Mouse (Mus musculus): Measurements from ENCODE around the gene Prss56. TPM values are rescaled to one million over a fixed set of nuclear protein-coding genes. Genes with fewer than 3 reads are reported as not detected.

Prss56 gene
- total RNA-seq, 2 experiments from 2014 or later = not detected

- peak; percentile 56 to 71 for DNase-seq (ENCODE audit: low spot score in 2 of 2)
These were observed 1.6 kb downstream of the Prss56 start for GRCm38 (mm10) chr1:87184751-87185139.

GRCm38 (mm10) chr1:87185526-87185925 is 2.4 kb downstream of the Prss56 start:
- DNase-seq (ENCODE audit: low spot score in 2 of 2) = no peak

DNA sequence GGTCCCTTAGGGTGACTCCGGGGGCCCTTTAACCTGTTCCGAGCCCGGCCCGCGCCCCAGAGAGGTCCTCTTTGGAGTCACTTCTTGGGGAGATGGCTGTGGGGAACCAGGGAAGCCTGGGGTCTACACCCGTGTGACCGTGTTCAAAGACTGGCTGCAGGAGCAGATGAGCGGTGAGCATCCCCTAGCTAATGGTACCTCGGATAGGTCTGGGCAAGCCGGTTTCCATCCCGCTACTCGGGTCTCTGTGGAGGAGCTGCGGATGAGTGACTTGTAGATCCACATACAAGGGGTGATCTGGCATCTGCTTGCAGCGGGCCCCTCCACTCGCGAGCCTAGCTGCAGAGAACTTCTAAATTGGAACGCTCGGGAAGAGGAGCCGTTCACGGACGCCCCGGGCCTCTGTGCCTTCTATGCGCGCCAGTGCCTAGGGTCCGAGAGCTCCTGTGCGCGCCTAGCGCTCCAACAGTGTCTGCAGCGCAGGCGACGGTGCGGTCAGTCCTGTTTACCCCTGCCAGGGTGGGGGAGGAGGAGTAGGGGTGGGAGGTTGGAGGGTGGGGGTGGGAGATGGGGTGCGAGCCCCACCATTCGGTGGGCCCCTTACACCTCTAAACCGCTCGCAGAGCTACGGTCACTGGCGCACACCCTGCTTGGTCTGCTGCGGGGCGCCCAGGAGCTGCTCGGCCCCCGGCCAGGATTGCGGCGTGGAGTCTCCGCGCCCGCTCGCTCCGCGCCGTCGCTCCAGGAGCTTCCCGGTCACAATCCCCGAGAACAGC is 3.3 kb downstream of the Prss56 start:
- DNase-seq (ENCODE audit: low spot score in 2 of 2) = no peak

DNA sequence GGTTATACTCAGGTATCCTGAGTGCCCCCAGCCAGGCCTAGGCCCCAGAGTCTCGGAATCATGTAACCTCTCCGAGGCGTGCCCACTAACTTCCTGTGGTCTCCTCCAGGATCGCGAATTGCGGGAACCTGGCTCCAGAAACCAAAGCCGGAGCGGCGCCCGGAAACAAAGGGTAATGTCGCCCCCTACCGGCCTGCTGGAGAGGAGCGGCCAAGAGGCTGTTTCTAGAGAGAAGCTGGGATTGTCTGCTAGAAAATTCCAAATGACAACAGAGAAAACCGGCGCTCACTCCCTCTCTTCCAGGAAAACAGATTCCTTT is 3.9 kb downstream of the Prss56 start:
- peak; percentile 70 to 77 for DNase-seq (ENCODE audit: low spot score in 2 of 2)

DNA sequence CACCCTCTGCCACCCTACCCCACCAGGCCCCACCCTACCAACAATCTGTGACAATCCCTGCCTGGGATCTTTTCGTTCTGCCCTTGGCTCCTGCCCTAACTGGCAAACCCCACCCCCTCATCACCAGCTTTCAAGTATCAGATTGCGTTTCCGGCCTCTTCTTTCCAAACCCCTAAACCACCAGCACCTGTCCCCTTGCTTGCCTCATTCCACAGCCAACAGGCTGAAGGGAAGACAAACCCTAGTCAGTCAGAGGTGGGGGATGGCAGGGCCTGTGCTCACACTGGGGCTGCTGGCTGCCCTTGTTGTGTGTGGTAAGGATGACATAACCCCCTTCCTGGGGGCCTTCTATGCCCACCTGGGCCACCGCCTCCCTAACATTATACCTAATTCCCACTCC is 7.3 kb downstream of the Prss56 start, which contains the start of gene Chrnd:
Gene Chrnd, plus strand, starts transcription at position 179 of the 400 bp plus-strand sequence.
- no peak for DNase-seq (ENCODE audit: low spot score in 2 of 2)

- no peak for DNase-seq (ENCODE audit: low spot score in 2 of 2)
These were observed 14.2 kb downstream of the Prss56 start for GRCm38 (mm10) chr1:87197296-87197695.

DNA sequence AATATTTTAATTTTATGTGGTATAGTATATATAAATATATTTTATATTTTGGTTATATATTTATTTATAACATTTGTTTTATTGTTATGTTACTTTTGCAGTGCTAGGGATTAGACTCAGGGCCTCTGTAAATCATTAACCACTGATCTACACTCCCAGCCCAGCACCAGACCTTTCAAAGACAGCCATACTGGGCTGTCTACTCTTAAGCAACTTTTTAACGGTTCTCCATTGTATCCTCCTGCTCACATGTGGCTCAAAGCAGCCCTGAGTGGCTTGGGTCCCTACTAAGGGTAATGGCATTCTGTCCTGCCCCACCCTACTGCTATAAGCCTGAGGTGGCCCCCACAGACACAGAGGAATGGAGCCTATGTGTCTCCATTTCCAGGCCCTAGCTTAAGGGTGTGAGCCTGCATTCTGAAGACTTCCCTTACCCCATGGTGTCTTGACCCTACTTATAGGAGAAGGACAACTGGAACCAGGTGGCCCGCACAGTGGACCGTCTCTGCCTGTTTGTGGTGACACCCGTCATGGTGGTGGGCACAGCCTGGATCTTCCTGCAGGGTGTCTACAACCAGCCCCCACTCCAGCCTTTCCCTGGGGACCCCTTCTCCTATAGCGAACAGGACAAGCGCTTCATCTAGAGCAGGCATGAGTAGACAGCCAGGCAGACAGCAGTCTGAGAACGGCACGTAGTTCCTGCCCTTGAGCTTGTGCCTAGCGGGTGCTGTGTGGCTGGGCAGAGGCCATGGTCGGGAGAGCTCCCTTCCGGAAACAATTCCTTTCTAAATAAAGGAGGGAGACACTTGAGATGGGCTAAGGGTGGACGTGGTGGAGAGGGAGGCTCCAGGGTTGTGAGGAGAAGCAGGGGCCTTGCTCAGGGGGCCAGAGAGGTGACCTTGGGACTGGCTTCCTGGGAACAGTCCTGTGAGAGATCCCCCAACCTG is 15.3 kb downstream of the Prss56 start:
- DNase-seq (ENCODE audit: low spot score in 2 of 2) = no peak

DNA sequence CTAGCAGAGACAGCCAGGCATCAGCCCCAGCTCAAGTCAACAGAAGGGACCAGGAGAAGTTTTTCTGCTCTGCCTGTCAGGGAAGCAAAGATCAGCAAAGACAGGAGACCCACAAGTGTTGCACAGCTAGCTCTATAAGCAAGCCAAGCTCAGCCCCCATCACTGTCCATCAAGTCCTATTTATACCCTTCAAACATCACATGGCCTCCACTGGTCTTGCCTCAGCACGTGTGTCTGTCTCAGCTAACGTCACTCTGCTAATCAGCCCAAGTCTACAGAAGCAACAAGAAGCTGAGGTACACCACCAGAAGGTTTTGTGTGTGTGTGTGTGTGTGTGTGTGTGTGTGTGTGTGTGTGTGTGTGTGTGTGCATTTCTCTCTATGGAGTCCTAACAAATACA is 17.7 kb downstream of the Prss56 start:
- DNase-seq (ENCODE audit: low spot score in 2 of 2) = no peak

GRCm38 (mm10) chr1:87201848-87202247 is 18.7 kb downstream of the Prss56 start:
- no peak for DNase-seq (ENCODE audit: low spot score in 2 of 2)

DNA sequence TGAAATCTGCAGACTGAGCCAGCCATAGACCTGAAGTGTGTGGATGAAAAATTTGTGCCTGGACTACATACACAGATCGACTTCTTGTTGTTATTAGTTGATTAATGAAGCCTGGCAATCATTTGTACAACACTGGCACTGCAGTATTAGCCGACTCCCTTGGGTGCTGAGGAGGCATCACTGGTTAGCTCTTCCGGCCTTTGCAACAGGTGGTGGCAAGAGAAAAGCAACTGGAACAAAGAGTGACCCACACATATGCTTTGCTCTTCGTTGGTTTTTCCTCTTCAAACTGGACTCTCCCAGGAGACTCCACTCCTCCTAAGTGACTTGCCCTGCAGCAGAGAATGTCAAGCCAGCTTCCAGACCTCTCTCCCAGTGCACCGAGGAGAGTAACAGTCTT is 20.7 kb downstream of the Prss56 start:
- DNase-seq (ENCODE audit: low spot score in 2 of 2) = no peak

DNA sequence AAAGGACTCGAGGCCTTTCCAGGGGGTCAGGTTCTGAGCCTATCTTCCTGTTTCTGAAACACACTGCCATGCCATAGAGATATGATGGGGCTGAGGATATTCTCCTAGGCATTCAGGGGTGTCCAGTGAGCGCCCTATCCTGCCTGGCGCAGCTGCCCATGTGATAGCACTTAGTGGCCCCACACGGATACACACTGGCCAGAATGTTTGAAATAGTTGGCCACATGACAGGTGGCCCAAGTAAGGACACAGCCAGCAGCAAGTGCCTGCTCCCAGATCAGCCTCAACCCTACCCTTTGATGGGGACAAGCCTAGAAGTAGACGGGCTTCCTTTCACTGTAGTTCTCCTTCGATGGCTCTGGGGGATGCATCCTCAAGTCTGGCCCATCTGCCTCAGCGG is 21.4 kb downstream of the Prss56 start, which contains the start of gene Chrng:
Gene Chrng, plus strand, starts transcription at position 193 of the 400 bp plus-strand sequence.
- no peak for DNase-seq (ENCODE audit: low spot score in 2 of 2)

DNA sequence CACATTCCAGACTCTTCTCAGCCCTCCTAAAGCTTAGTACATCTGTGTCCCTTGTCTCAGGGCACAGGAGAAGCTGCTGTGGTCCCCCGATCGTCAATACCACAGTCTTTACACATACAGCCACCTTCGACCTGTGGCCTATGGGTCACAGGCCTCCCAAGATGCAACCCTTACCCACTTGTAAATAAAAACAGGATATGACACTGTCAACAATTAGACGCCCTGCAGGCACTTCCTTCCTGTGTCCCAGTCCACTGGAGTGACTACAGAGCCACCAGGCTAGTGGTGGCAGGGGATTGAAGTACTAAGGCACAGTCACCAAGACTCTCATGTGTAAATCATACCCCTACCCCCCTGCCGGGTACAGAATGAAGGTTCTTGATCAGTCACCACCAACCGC is 21.9 kb downstream of the Prss56 start:
- DNase-seq (ENCODE audit: low spot score in 2 of 2) = no peak

- DNase-seq (ENCODE audit: low spot score in 2 of 2) = no peak
These were observed 22.4 kb downstream of the Prss56 start for GRCm38 (mm10) chr1:87205502-87205901.

DNA sequence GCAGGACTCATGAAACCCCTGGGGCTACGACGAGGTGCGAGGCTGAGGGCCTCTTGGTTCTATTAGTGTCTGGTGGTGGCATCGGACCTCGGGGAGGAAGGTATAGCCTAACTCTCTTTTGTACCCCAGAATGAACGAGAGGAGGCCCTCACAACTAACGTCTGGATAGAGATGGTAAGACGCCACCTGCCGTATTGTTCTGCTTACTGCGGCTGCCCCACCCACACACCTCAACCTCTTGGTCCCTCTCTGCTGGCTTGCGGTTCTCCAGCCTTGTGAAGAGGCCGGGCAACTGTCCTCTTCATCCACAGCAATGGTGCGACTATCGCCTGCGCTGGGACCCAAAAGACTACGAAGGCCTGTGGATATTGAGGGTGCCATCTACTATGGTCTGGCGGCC is 23.2 kb downstream of the Prss56 start:
- DNase-seq (ENCODE audit: low spot score in 2 of 2) = no peak

GRCm38 (mm10) chr1:87211431-87211830 is 28.3 kb downstream of the Prss56 start:
- no peak for DNase-seq (ENCODE audit: low spot score in 2 of 2)

- peak; percentile 85 to 96 for DNase-seq (ENCODE audit: low spot score in 2 of 2)
These were observed 30.9 kb downstream of the Prss56 start, which contains the start of gene Eif4e2 for GRCm38 (mm10) chr1:87213735-87214704. Gene Eif4e2, plus strand, starts transcription at chr1:87213914.

- no peak for DNase-seq (ENCODE audit: low spot score in 2 of 2)
These were observed 31.6 kb downstream of the Prss56 start for GRCm38 (mm10) chr1:87214748-87215147.

DNA sequence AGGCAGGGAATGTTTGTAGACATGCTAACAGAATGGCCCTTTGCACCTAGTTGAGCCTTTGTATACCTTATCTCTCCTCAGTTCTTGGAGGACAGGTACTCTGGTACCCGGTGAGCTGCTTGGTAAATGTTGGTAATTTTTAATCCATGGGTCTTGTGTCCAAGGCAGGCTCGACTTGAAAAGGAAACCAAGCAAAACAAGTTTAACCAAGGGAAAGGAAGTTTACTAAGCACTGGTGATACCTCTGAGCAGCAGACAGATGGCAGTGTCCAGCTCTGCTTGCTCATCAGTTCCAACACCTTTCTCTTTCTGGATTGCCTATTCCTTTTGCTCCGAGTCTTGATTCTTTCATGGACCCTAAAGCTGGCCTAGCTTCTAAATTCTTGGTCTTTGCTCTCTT is 34.8 kb downstream of the Prss56 start:
- no peak for DNase-seq (ENCODE audit: low spot score in 2 of 2)

DNA sequence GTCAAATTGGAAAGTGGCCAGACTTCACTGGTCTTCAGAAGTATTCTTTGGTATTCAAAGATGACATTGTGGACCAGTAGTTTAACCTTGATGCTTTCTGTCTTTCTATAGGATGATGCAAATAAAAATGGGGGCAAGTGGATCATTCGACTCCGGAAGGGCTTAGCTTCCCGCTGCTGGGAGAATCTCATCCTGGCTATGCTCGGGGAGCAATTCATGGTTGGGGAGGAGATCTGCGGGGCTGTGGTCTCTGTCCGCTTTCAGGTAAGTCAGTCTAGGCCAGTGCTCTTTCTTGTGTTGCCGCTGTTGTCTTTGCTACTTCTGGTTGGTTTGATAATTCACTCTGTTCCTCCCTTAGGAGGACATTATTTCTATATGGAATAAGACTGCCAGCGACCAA is 42.6 kb downstream of the Prss56 start:
- DNase-seq (ENCODE audit: low spot score in 2 of 2) = no peak

DNA sequence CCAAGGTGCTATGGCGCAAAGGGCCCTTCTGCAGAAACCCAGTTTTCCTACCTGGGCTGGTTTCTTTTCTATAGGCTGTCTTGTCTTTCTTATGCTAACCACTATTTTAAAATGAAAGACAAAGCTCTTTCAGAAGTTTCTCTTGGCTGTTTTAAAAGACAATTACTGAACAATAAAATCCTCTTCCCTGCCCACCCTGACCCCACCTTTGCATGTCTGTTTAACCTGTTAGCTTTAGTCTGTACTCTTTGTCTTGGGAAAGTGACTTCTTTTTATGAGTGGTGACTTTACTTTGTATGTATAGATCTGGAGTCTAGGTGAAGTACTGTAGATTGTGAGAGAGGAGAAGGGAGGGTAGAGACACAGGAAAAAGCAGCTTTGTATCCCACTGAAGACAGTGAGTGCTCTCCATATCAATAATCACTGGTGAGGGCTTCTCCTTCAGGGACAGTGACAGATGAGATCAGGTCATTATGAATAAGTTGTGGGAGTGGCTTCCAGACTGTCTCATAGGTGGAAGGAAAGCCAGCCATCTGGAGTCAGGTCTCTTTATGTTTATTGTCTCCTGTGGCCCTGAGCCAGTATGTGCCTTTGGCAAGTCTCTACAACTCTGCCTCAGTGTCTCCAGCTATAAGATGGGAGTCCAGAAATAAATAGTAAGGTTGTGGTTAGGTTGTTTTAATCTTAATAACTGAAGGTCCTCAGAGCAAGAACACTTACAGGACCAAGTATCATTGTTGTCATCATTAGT is 43.5 kb downstream of the Prss56 start:
- no peak for DNase-seq (ENCODE audit: low spot score in 2 of 2)

All from gastrocnemius, postnatal 4 days (tissue).